Mouse (Mus musculus) E14TG2a.4 (cell line): Measurements from ENCODE around the gene Nr0b2.
A peak's percentile ranks its signal among the peaks of the same experiment; 100 is the strongest.

Experiments used
- H3K27me3 ChIP-seq: 2 replicates; pipeline ENCODE4 v1.6.1; 2014; ENCODE audit warnings: low read length, control low read depth; ENCODE audit not compliant: insufficient read depth
- H3K36me3 ChIP-seq: 2 replicates; pipeline ENCODE4 v1.6.1; 2014; ENCODE audit warnings: low read length, control low read depth; ENCODE audit not compliant: insufficient read depth
- H3K4me1 ChIP-seq: replicated peaks from 2 replicates; pipeline ENCODE4 v1.6.1; 2014; ENCODE audit warnings: low read depth, low read length, control low read depth
- H3K4me3 ChIP-seq: replicated peaks from 2 replicates; pipeline ENCODE4 v1.5.1; 2014; ENCODE audit warnings: mild to moderate bottlenecking, low read length
- H3K9me3 ChIP-seq: 2 replicates; pipeline ENCODE4 v1.6.1; 2014; ENCODE audit warnings: low read length, control low read depth
- CTCF ChIP-seq: conservative IDR thresholded peaks from 2 replicates; pipeline ENCODE4 v1.5.1; 2014; ENCODE audit warnings: low read length
- NANOG ChIP-seq: IDR thresholded peaks from 2 replicates; pipeline ENCODE4 v1.6.1; 2014; ENCODE audit warnings: borderline replicate concordance, low read length, mixed read lengths
- POU5F1 ChIP-seq: IDR thresholded peaks from 2 replicates; pipeline ENCODE4 v1.6.1; 2014; ENCODE audit warnings: low read length, borderline replicate concordance

The Nr0b2 gene

GRCm38 (mm10) chr4:133570066-133570466 lies 16.9 kb downstream of the Nr0b2 start:
- no peaks in the 10 kb centered on the region for H3K36me3 ChIP-seq
- no peaks in the 10 kb centered on the region for H3K27me3 ChIP-seq
- no peaks in the 10 kb centered on the region for H3K9me3 ChIP-seq
- no peak for TF ChIP-seq POU5F1
- TF ChIP-seq NANOG: no peak
- no peak for TF ChIP-seq CTCF
- peaks cover 31% of the 10 kb centered on the region for H3K4me1 ChIP-seq
- H3K4me3 ChIP-seq: peak overlapping the region; percentile 65

GRCm38 (mm10) chr4:133574070-133574842 lies 21.1 kb downstream of the Nr0b2 start, which contains the start of gene Gpatch3:
Gene Gpatch3, plus strand, starts transcription at chr4:133574745.
- Histone ChIP-seq H3K9me3 (no peaks in the 10 kb centered on the region), H3K4me1 (peaks cover 50% of the 10 kb centered on the region), H3K27me3 (no peaks in the 10 kb centered on the region), H3K36me3 (peaks cover 17% of the 10 kb centered on the region), H3K4me3 (peak within 1 kb of the TSS; percentile 99)
- 0 out of 2 replicates have a peak, but pooled peaks have one; percentile 1 for TF ChIP-seq CTCF
- no peak for TF ChIP-seq POU5F1
- TF ChIP-seq NANOG: no peak

GRCm38 (mm10) chr4:133574843-133575202 lies 21.6 kb downstream of the Nr0b2 start:
- H3K4me3 ChIP-seq: peak overlapping the region; percentile 99
- H3K9me3 ChIP-seq: no peaks in the 10 kb centered on the region
- H3K36me3 ChIP-seq: peaks cover 22% of the 10 kb centered on the region
- no peak for TF ChIP-seq NANOG
- no peak for TF ChIP-seq POU5F1
- no peak for TF ChIP-seq CTCF
- H3K4me1 ChIP-seq: peaks cover 50% of the 10 kb centered on the region
- H3K27me3 ChIP-seq: no peaks in the 10 kb centered on the region

GRCm38 (mm10) chr4:133577983-133578382 lies 24.8 kb downstream of the Nr0b2 start:
- H3K4me3 ChIP-seq: peak overlapping the region; percentile 48
- H3K9me3 ChIP-seq: no peaks in the 10 kb centered on the region
- H3K36me3 ChIP-seq: peaks cover 54% of the 10 kb centered on the region
- H3K4me1 ChIP-seq: peaks cover 47% of the 10 kb centered on the region
- H3K27me3 ChIP-seq: no peaks in the 10 kb centered on the region
- TF ChIP-seq CTCF: no peak
- TF ChIP-seq POU5F1: no peak
- no peak for TF ChIP-seq NANOG

- peaks cover 80% of the 10 kb centered on the region for H3K36me3 ChIP-seq
- no peak for TF ChIP-seq NANOG
- no peak for TF ChIP-seq POU5F1
- no peak for TF ChIP-seq CTCF
- peaks cover 58% of the 10 kb centered on the region for H3K4me1 ChIP-seq
- H3K27me3 ChIP-seq: no peaks in the 10 kb centered on the region
- H3K9me3 ChIP-seq: no peaks in the 10 kb centered on the region
- peak overlapping the region; percentile 97 for H3K4me3 ChIP-seq
Observed at GRCm38 (mm10) chr4:133583690-133584058, 30.5 kb downstream of the Nr0b2 start.

- H3K9me3 ChIP-seq: no peaks in the 10 kb centered on the region
- H3K4me1 ChIP-seq: peaks cover 58% of the 10 kb centered on the region
- H3K36me3 ChIP-seq: peaks cover 80% of the 10 kb centered on the region
- H3K27me3 ChIP-seq: no peaks in the 10 kb centered on the region
- no peak for TF ChIP-seq CTCF
- no peak for TF ChIP-seq POU5F1
- TF ChIP-seq NANOG: no peak
- peak within 1 kb of the TSS; percentile 97 for H3K4me3 ChIP-seq
Observed at GRCm38 (mm10) chr4:133584059-133584951, 31.1 kb downstream of the Nr0b2 start, which contains the start of gene Gpn2. Gene Gpn2, plus strand, starts transcription at chr4:133584362.

GRCm38 (mm10) chr4:133592570-133592969 lies 39.4 kb downstream of the Nr0b2 start:
- H3K4me3 ChIP-seq: no peak overlapping the region

GRCm38 (mm10) chr4:133595538-133595937 lies 42.4 kb downstream of the Nr0b2 start:
- peaks cover 22% of the 10 kb centered on the region for H3K36me3 ChIP-seq
- TF ChIP-seq NANOG (no peak), CTCF (no peak), POU5F1 (no peak)
- peak overlapping the region; percentile 43; the same call in 1 of the 2 replicates for H3K4me3 ChIP-seq
- H3K9me3 ChIP-seq: no peaks in the 10 kb centered on the region
- H3K27me3 ChIP-seq: no peaks in the 10 kb centered on the region
- peaks cover 64% of the 10 kb centered on the region for H3K4me1 ChIP-seq

More at GRCm38 (mm10) chr4:133592570-133592969, 39.4 kb downstream of the Nr0b2 start:
- peaks cover 66% of the 10 kb centered on the region for H3K4me1 ChIP-seq
- H3K36me3 ChIP-seq: peaks cover 51% of the 10 kb centered on the region
- TF ChIP-seq NANOG (no peak), CTCF (peak; percentile 67)
- no peaks in the 10 kb centered on the region for H3K27me3 ChIP-seq
- no peaks in the 10 kb centered on the region for H3K9me3 ChIP-seq
